Mouse (Mus musculus) gastrocnemius, postnatal 25 days (tissue): Measurements from ENCODE around the gene Crocc. TPM values are rescaled to one million over a fixed set of nuclear protein-coding genes. Genes with fewer than 3 reads are reported as not detected.

Experiments
- DNase-seq: peaks from one replicate; pipeline ENCODE4 v3.0.0; 2022
- total RNA-seq, 2 experiments: library from RNA; stranded (reverse); gene quantifications; 1 replicate in 1 of 2; 2 replicates in 1 of 2; pipeline ENCODE4 v1.2.3; 2021

Gene Crocc
- total RNA-seq, 2 experiments from 2014 or later: 1.8 to 2.4 TPM

DNA sequence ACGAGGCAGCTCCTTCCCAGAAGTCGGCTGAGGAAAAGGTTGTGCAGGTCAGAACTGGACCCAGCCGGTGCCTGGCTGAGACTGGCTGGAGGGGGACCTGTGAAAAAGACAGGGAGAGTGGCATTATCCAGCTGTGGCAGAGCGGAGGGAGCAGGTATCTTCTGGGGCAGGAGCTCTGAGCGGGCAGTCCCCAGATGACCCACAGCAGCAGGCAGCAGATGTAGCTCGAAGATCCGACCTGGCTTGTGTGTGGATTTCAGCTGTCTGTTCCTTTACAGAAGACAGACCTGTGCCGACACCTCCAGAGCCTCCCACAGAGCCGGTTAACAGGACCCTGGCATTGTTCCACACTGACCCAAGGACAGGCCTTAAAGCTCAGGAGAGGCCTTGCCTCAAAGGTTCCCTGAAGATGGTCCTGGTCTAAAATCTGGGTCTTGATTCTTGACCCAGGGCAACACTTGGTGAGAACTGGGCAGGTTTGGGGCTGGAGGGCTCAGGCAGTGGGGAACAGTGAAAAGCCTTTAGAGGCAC is 7.2 kb upstream of the Crocc start:
- DNase-seq: no peak

DNA sequence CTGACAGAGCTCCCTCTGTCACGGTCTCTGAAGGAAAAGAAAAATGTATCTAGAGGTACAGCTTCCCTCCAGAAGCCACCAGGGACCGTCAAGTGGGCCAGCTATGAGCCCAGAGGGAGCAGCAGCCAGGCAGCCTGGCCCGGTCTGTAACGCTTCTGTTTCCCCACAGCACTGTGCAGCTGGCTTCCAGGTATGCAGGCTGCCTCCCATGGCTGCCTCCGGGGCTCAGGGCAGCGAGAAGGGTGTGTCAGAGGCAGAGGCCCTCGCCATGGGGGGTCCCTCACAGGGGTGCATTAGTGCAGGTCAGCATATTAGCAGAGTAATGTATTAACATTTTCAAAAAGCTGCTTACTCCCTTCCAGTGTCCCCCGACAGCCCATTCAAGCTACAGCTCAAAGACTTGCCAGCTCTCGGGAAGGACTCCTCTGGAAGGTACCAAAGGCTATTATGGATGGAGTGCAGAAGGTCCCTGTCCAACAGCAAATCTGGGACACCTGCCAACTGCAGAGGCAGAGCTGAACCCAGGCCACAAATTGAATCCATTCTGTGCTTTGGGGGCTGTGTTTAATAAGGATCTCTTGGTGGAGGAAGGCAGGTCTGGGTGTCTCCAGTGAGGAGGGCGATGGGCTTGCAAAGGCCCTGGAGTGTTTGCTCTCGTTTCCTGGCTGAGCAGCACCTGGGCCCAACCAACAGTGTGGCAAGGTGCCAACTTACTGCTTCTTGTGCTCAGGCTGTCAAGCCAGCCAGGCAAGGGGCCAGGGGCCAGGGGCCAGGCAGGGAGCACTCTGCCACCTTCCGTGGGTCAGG is 6.6 kb upstream of the Crocc start:
- DNase-seq: peak; percentile 56

DNA sequence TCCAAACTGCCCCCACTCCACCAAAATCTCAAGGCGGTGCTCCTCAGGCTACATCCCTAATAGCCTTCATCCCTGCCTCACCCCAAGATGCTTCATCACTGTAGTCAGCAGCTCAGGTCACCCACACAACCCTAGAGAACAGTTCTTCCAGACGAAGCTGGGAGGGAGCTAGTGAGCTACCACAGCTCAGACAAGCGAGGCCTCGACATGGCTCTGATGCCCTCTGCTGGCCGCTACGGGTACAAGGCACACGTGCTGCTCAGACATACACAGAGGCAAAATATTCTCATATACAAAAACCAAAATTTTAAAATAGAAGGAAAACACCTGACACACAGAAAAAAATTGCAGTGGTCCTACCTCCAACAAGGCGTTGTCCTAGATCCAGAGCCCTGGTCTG is 4.8 kb upstream of the Crocc start:
- DNase-seq: peak; percentile 59

DNA sequence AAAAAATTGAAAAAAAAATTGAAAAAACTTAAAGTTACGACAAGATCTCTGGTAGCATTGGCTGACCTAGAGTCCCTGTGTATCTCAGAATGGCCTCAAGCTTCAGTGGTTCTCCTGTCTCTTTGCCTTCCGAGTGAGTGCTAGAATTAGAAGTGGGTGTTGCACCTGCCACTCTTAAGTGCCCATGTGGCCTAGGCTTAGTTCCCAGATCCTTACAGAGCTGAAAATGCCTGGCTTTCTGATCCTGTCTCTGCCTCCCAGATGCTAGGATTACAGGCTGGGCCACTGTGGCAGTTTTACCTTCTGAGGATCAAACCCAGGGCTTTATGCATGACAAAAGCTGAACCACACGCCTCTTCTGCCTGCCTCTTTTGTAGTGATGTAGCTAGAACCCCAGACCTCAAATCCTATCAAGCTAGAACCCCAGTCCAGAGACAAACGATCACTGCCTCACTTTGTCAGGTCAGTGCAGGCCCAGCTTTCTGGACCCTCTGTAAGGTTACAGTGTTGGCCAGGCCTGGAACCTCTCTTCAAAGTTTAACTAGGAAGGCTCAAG is 3.8 kb upstream of the Crocc start:
- DNase-seq: no peak

DNA sequence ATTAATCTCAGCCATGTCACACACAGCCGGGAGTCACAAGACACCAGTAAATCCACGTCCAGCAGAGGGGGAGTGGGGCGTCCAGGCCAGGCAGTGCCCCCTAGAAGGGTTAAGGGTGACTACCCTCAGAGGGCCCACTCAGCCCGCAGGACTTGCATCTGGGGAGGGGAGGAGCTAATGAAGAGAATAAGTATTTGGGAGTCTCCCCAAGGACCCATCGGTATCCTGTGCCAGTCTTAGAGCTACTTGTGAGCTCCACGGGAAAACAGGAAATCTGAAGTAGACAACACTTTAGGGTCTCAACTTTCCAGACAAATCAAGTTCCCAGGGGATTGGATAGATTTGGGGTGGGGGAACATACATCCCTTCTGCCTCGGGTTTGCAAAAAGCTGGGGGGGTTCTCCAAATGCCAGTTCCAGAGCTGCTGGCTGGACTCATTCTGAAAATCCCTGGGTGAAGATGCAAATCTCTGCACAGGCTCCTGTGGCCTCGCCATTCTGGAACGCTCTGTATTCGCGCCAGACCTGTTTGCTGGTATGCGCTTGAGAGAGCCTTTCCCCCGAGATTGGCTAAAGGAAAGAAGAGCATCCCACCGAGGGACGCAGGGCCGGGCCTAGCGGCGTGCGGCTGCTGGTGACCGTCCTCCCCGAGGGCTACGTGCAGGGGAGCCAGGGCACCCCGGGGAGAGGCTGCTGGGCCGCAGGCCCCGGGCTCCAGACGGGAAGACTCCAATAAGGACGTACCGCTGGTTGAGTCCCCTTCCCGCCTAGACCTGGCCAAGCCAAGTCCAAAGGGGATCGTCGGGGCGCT is 529 bp downstream of the Crocc start:
- DNase-seq: no peak

DNA sequence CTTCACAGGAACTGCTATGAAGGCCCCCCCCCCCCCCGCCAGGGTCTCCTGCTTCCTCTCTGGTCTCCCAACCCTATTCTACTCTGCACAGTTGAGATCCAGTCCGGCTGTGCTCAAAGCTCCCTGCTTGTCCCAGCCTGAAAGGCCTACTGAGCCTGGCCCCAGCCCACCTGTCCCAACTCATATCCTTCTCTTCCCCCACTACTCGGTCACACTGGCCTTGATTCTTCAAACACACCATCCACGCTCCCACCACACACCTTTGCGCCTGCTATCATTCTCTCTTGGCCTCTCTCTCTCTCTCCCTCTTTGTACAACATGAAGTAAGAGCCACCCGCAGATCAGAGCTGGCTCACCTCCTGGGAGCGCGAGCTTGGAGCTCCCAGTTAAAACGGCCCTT is 1.5 kb downstream of the Crocc start:
- DNase-seq: no peak

DNA sequence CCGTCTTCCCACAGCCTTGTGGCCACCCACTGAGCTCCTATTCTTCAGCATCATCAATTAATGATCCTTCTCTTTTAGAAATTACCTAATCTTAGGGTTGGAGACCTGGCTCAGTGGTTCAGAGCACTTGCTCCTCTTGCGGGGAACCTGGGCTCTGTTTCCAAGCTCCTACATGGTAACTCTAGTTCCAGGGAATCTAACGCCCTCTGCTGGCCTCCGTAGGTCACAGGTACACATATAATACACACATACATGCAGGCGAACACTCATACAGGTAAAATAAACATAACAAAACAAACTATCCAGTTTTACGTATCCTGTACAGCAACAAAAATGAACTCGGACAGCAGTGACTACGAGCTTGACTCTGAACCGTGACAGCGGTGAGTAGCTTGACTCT is 3.4 kb downstream of the Crocc start:
- no peak for DNase-seq

DNA sequence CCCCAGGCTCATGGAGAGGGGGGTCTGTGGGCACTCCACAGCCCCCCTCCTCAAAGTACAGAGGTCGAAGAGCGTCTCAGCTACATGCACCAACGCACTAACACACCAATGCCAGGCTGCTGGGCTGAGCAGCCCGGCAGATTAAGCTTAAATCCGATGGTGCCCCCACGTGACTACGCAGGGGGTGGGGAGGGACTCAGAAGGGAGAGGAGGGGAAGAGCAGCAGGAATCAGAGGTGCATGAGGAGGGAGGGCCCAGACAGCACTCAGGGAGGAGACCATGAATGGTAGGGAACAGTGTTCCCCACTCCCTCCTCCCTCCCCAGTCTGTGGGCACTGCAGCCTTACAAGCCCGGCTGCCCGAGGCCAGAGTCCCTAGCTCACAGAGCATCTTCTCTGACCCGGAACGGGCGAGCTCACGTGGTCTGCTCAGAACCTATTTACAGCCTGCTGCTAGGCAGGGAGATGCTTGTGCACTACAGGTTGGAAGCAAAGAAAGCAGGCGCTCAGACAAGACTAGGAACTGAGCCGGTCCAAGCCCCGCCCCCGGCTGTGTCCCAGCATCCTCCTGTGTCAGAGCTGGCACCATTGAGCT is 6.7 kb downstream of the Crocc start:
- DNase-seq: no peak

DNA sequence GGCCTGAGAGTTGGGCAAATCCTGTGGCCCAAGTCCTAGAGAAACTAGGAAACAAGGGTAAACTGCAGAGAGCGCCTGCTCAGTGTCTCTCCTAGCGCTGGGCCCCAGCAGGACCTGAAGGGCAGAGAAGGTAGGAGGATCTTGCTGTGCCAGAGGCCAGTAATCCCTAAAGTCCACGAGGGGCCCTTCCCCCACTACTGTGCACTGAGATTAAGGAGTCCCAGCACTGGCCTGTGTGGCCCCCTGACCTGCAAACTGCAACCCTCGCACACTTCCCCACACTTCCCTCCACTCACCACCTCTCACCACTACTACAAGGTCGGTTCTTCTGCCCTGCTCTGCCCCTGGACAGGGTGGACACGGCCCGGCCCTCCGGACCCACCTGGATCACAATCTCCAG is 7.2 kb downstream of the Crocc start:
- no peak for DNase-seq

DNA sequence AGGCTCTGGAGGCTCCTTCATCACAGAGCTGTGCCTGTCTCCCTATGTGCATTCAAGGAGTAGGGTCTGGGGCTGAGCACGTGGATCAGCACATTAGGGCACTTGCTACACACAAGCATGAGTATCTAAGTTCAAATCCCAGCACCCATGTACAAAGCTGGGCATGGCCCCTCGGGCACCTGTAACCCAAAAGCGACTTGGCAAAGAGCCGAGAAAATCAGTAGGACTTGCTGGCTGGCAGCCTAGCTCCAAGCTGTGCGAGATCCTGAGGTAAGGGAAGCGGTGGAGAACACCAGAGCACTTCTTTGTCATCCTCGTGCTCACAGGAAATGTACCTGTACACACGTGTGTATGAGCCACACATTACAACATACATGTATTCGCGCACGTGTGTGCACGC is 7.9 kb downstream of the Crocc start:
- DNase-seq: no peak

DNA sequence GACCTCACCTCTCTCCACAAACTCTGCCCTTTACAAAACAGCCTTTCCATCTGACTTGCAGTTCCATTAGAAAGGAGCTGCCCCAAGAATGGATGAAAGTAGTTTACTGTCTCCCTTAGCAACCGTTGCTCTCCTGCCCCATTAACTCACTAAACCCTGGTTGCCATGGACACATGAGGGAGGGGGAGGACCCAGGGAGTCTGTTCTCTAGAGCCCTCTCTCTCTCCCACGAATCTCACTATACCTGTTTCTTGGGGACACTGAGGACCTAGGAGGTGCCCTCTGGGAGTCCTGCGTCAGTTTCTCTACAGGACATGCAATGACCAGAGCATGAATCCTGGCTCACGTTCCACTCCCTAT is 10.9 kb downstream of the Crocc start:
- DNase-seq: no peak

DNA sequence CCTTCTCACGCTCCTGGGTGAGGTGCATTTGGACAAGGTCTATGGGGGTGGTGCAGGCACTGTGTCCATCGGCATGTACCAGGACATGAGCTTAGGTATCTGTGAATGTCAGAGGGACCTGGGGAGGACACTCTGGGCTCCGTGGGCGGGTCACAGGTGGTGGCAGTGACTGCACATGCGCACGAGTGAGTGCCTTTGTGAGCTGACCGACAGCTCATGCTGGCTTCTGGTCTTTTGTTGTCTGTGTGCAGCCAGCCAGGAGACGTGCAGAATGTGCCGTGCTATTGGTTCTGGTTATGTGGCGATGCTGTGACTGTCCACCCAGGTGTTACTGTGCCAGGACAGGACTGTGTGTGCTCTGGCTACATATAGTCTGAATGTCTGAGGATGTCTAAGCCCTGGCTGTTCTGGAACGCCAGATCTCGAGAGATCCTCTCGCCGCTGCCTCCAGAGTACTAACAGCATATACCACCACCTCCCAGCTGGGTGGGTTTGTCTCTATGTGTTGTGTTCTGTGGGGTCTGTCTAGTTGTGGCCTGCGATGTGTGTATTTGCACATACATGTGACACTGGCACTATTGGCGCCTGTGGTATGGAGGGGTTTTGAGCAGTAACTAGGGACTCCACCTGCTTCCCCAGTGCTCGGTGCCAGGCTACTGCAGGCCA is 11.4 kb downstream of the Crocc start:
- no peak for DNase-seq

DNA sequence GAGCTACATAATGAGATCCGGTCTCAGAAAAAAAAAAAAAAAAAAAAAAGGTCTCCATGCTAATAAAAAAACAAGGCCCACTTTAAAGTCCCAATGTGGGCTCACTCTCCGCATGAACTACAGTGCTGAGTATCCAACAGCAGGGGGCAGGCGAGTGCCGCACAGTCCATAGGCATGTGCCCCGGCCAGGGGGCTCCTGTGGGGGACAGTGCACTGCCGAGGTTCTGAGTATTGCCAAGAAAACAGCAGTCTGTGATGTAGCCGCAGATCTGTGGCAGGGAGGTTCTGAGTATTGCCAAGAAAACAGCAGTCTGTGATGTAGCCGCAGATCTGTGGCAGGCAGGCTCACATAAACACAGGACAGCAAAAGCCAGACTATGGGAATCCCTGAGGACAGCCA is 15.5 kb downstream of the Crocc start:
- no peak for DNase-seq

DNA sequence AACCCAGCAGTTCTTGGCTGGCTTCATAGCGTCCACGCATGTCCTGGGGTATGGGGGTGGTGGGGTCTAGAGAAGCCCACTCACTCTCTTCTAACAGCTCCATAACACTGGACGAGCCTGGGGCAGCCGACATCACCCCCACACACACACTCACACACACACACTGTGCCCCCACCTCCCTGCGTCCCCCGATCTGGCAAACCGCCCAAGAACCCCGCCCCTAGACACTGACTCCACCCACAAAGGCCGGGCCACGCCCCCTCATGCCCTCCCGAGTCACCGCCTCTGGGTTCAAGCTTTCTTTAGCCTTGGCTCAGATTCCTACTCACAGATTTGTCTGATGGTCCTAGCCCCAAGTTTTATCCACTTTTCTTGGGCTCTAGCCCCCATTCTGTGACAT is 19.2 kb downstream of the Crocc start:
- DNase-seq: no peak

DNA sequence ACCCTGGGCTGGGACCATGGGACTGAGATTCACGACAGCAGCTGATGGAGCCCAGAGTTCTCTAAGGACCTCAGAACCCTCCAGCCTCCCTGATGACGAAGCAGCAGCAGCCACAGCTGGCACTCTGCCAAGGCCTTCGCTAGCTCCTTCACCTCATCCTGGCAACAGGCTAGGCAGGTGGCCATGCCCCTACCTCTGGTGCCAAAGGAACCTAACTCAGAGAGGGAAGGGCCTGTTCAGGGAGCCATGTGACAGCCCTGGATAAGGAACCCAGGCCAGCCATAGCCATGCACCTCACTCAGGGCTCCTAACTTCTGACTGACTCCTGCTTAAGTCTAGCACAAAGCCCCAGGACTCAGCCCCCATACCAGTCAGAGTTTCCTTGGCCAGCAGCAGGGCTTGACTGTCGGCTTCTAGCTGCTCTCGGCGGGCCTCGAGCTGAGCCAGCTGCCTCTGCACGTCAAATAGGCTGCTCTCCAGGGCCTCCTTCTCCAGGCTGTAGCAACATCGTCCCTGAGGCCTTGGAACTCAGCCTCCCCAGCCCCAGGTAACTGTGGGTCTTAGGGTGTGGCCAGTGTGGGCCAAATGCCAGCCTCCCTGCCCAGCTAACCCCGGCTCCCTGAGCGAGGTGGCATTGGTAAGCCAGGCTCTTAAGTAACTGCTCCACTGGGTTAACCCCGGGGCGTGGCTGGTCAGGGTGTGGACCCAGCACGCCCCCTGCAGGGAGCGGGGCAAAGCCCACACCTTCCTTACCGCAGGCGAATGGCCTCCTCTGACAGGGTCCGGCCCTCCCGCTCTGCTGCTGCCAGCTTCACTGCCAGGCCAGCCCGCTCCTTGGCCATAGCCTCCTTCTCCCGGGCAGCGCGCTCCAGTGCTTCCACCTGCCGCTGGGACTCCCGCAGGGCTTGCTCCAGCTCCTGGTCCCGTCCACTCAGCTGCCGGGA is 26.5 kb downstream of the Crocc start:
- peak; percentile 44 for DNase-seq

DNA sequence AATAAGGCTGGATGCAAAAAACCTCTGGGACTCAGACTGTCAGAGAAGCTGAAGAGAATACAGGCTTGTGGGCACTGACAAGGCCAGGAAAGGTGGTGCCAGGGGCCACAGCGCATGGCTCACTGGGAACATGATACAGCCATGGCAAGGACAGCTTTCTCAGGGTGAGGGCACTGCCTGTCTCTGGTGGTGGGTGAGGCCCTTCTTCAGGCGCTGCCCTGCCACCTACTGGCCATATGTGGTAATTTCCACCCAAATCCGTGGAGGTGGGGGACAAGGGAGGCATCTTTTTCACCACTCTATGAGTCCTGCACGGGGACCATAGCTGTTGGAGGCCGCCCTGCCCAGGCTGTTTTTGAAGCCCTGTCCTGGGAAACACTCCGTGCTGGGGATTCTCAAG is 28.6 kb downstream of the Crocc start:
- peak; percentile 84 for DNase-seq

DNA sequence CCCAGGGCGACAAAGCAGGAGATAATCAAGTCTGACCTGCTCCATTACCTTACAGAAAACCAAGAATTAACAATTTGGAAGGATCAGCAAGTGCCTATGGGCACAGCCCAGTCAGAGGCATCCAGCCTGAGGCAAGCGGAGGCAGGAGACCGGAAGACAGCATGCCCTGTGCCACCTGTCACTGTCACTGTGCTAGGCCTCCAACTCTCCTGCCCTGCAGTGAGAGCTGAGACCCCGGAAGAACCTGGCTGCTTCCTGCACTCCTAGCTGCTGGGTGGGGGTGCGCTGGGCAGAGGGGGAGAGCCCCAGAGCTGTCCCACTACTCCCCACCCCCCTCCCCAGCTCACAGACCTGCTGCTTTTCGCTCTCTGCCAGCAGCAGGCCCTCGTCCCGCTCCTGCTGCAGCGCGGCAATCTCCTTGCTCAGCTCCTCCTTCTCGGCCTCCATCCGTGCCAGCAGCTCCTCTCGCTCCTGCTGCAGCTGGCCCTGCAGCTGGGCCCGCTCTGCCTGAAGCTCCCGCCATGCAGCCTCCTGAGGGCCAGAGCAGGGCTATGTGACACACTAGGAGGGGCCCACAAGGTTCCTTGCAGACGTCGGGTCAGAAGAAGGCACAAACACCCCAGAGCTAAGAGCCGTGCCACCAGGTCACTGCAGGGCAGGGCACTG is 29.7 kb downstream of the Crocc start:
- no peak for DNase-seq

DNA sequence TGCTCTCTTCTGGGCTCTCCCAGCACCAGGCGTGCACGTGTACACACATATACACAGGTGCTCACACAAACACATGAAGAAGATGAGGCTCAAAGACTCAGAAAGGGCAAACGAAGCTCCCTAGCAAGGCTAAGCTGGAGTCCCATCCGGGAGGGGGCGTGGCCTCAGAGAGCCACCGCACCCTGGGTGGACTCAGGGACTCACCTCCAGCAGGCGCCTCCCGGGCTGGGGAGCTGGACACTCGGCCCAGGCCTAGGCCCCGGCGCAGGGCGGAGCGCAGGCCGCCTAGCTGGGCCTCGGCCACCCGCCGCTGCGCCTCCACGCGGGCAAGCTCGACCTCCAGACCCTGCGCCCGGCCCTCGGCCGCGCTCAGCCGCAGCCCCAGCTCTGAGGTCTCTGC is 35.4 kb downstream of the Crocc start:
- DNase-seq: no peak

DNA sequence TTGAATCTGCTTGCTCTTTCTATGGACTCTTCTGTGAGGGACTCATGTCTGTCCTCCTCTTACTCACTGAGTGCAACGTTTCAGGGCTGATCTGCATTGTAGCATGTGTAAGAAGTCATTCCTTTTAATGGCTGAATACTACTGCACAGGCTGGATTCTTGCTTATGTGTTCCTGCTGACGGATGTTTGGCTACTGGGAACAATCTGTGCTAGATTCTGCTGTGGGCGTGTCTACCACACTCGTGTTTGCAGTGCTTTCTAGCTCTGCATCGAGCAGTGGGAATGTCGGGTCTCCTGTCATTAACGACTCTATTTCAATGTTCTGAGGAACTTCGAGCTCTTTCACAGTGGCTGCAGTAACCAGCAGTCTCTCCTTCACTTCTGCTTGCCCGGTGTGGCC is 36.3 kb downstream of the Crocc start:
- DNase-seq: no peak

DNA sequence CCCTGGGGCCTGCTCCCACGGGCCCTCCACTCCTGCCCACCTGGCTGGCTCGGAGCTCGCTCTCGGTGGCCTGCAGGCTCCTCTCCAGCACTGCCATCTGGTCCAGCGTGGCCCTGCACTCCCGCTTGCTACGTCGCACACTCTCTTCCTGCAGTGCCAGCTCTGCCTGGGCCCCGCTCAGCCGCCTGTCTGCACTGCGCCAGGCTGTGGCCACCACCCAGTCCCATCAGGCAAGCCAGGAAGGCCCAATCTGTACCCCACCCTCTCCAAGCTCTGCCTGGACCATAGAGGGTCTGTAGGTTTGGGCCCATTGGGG is 38.8 kb downstream of the Crocc start:
- no peak for DNase-seq
